ENCODE assay signal across 13 mouse cellular contexts in genomic region chr17:31309281-31309793, GRCm38 (mm10). TPM values are rescaled to one million over a fixed set of nuclear protein-coding genes. Genes with fewer than 3 reads are reported as not detected.
A peak's percentile ranks its signal among the peaks of the same experiment; 100 is the strongest.
DNase-seq lines count a peak whose midpoint lies in the region; ATAC-seq lines count a peak whose summit lies in the region.
"Had no signal": no experiment of that assay in that cellular context is flagged by ENCODE, and none has a peak within 500 bp of the region (broad histone marks: within the 10 kb centered on the region; RNA-seq: fewer than 3 reads in every experiment).

No protein-coding gene starts in this region.

- no peak overlapping the region for H3K4me2 ChIP-seq in limb, embryonic 11.5 days (ENCODE audit: low read depth, severe bottlenecking)
- H3K4me2 ChIP-seq: heart, embryonic 15.5 days had no signal

- peak overlapping the region; percentile 75 for H3K27ac ChIP-seq in embryonic facial prominence, embryonic 10.5 days (replicated peaks)
- 0 out of 2 replicates have a peak overlapping the region, but pooled peaks have one; percentile 4 for H3K27ac ChIP-seq in limb, embryonic 11.5 days (replicated peaks; ENCODE audit: low read depth, low read length)
- H3K27ac ChIP-seq: kidney, postnatal 0 days had no signal

- no peak overlapping the region; the same call in 1 of the 2 replicates for H3K4me3 ChIP-seq in embryonic facial prominence, embryonic 10.5 days
- no peak overlapping the region for H3K4me3 ChIP-seq in limb, embryonic 11.5 days (ENCODE audit: low read depth, low read length)
- H3K4me3 ChIP-seq: erythroblast, embryonic 14.5 days; heart, embryonic 15.5 days had no signal

- H3K4me1 ChIP-seq in embryonic facial prominence, embryonic 10.5 days, result peaks cover 61% of the 10 kb centered on the region
- H3K4me1 ChIP-seq in limb, embryonic 11.5 days (ENCODE audit: control insufficient read depth, insufficient read depth, low read length), result peaks cover 15% of the 10 kb centered on the region

- H3K36me3 ChIP-seq in embryonic facial prominence, embryonic 10.5 days (replicated peaks), result no peaks in the 10 kb centered on the region
- H3K36me3 ChIP-seq in limb, embryonic 11.5 days (ENCODE audit: control insufficient read depth, insufficient read depth, low read length), result no peaks in the 10 kb centered on the region
- H3K36me3 ChIP-seq: heart, embryonic 15.5 days had no signal

- peak; percentile 31 for DNase-seq in adrenal gland, postnatal 14 days
- no peak for DNase-seq in adrenal gland, postnatal 25 days
- DNase-seq in 3T3-L1 (ENCODE audit: low read depth, low spot score), result peak; percentile 73
- peak; percentile 71 for DNase-seq in embryonic facial prominence, embryonic 10.5 days (ENCODE audit: low spot score)
- peak; percentile 64 for DNase-seq in limb, embryonic 11.5 days (ENCODE audit: low spot score)
- no peak for DNase-seq in right cerebral cortex, postnatal 4 days
- no peak for DNase-seq in thymus, adult 18-20 months
- no peak for DNase-seq in urinary bladder, postnatal 4 days (ENCODE audit: low spot score in 2 of 2)
- DNase-seq: B cell, adult 2 months had no signal

- no peaks in the 10 kb centered on the region for H3K9me3 ChIP-seq in embryonic facial prominence, embryonic 10.5 days
- no peaks in the 10 kb centered on the region for H3K9me3 ChIP-seq in limb, embryonic 11.5 days (ENCODE audit: control insufficient read depth, low read length)
- H3K9me3 ChIP-seq: heart, embryonic 15.5 days had no signal

- 0 out of 2 replicates have a peak, but pooled peaks have one; percentile 57 for ATAC-seq in limb, embryonic 11.5 days (ENCODE audit: insufficient number of reproducible peaks, low FRiP score, low TSS enrichment, low read depth)

- no peak overlapping the region for H3K9ac ChIP-seq in limb, embryonic 11.5 days (ENCODE audit: low read length)
- H3K9ac ChIP-seq: heart, embryonic 15.5 days had no signal

- 32% methylated on average over 6 of the region's 6 CpGs for WGBS in embryonic facial prominence, embryonic 10.5 days
- WGBS in limb, embryonic 11.5 days, result 18% methylated on average over 6 of the region's 6 CpGs

- H3K27me3 ChIP-seq in embryonic facial prominence, embryonic 10.5 days (replicated peaks; ENCODE audit: low read depth, poor library complexity, severe bottlenecking), result no peaks in the 10 kb centered on the region
- H3K27me3 ChIP-seq in limb, embryonic 11.5 days (ENCODE audit: control insufficient read depth, insufficient read depth, low read length), result no peaks in the 10 kb centered on the region
- H3K27me3 ChIP-seq: heart, embryonic 15.5 days had no signal

RNA-seq across cellular contexts. Expression of gene Slc37a1, which starts 22.7 kb away (rescaled TPM):
- total RNA-seq in adrenal gland, postnatal 14 days (2021), result 6.7 and 13.3 TPM in 2 replicates
- 15.5 and 16.3 TPM in 2 replicates for total RNA-seq in adrenal gland, postnatal 25 days (2021)
- 5.3 and 7.7 TPM in 2 replicates for polyA plus RNA-seq in embryonic facial prominence, embryonic 10.5 days (2016; fragmentation: Nextera tagmentation; extraction: Ambion mirVana)
- 1.7 and 1.8 TPM in 2 replicates for polyA plus RNA-seq in limb, embryonic 11.5 days (2014; fragmentation: Nextera tagmentation; extraction: Ambion mirVana)

RNA-seq across cellular contexts. Expression of gene Rsph1, which starts 32.2 kb away (rescaled TPM):
- total RNA-seq in adrenal gland, postnatal 14 days (2021), result 6.4 and 6.7 TPM in 2 replicates
- 4.3 and 6.4 TPM in 2 replicates for total RNA-seq in adrenal gland, postnatal 25 days (2021)
- 1.8 and 2.1 TPM in 2 replicates for polyA plus RNA-seq in embryonic facial prominence, embryonic 10.5 days (2016; fragmentation: Nextera tagmentation; extraction: Ambion mirVana)
- polyA plus RNA-seq in limb, embryonic 11.5 days (2014; fragmentation: Nextera tagmentation; extraction: Ambion mirVana), result 0.44 and 0.73 TPM in 2 replicates
- total RNA-seq: liver, adult 2 months had no signal
- polyA plus RNA-seq: erythroblast, embryonic 14.5 days; liver, adult 2 months had no signal

Comparison
In these comparisons a context has a peak if more than half of its experiments do, and no peak if none do; other contexts are left out.
1. DNase-seq: peak in adrenal gland, postnatal 14 days (single experiment), 3T3-L1 (single experiment), embryonic facial prominence, embryonic 10.5 days (single experiment) and limb, embryonic 11.5 days (single experiment); none in adrenal gland, postnatal 25 days (single experiment), right cerebral cortex, postnatal 4 days (single experiment), thymus, adult 18-20 months (0 of 2) and urinary bladder, postnatal 4 days (0 of 2).